Mouse (Mus musculus) ovary, postnatal 14 days (tissue): ENCODE measurements around the gene Pdzrn3.

ENCODE experiments used
- DNase-seq: peaks from one replicate; pipeline ENCODE4 v3.0.0; 2022; ENCODE audit warnings: low spot score

Pdzrn3 gene

GRCm38 (mm10) chr6:101195891-101196290, 181.8 kb downstream of the Pdzrn3 start:
- no peak for DNase-seq

DNA sequence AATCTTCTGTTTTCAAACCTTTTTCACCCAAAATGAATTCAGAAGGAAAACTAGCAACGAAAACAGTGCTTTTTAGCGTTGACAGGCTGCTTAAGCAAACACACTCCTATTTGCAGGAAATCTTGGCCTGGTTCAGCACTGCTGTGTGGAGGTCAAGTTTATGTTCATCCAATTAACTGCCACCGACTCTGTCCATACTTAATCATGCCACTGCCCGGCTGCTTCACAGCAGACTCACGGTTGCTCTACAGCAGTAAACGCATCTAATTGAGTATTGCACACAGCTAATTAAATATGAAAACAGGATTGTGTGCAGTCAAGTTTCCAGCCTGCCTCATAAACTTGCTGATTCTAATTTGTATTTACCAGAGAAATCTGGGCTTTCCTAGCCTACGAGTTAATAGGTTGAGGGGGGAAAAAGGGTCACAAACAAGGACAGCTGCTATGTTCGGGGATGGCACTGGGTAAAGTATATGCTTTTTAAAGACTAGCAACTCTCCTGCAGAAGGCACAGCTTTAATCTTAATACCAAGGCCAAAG, 183.2 kb downstream of the Pdzrn3 start:
- DNase-seq, result no peak

- no peak for DNase-seq
Observed at GRCm38 (mm10) chr6:101191576-101191975, 186.1 kb downstream of the Pdzrn3 start.

DNA sequence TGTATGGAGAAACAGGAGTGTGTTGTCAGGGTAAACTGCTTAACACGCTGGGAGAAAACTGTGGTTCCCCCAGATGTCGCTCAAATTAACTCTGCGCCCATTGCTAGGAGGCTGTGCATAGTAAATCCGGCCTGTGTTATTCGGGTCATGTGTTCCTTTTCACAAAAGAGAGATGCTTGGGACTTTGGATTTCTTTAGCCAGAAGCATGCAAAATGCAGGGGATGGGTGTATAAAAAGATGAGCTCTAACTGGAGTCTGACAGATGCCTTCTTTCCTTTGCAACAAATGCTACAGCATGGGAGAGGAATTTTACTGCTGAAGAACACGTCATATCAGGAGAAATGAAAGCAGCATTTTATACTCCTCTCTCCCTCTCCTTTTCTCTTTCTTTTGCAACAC, 190.4 kb downstream of the Pdzrn3 start:
- DNase-seq, result no peak

DNA sequence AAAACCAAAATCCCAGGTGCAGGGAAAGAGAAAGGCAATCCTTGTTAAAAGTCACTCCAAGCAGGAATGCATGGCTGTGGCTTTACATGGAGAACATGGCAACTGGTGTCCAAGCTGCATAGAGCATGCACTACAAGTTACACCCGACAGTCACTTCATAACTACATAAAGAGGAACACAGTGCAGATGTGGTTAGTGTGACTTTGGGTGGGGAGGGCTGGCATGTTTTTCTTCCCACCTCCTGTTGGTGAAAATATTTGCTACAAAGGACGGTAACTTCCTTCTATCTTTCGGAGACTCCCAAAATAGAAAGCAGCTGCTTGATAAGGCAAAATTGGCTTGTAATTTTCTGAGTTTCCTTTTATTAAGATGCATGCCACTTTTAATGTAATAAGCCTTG, 190.8 kb downstream of the Pdzrn3 start:
- DNase-seq, result no peak

GRCm38 (mm10) chr6:101184103-101184785, 193.5 kb downstream of the Pdzrn3 start:
- no peak for DNase-seq

GRCm38 (mm10) chr6:101170699-101171098, 207.0 kb downstream of the Pdzrn3 start:
- DNase-seq, result no peak

GRCm38 (mm10) chr6:101153511-101153921, 224.2 kb downstream of the Pdzrn3 start:
- no peak for DNase-seq

- no peak for DNase-seq
Observed at GRCm38 (mm10) chr6:101135368-101135767, 242.3 kb downstream of the Pdzrn3 start.

DNA sequence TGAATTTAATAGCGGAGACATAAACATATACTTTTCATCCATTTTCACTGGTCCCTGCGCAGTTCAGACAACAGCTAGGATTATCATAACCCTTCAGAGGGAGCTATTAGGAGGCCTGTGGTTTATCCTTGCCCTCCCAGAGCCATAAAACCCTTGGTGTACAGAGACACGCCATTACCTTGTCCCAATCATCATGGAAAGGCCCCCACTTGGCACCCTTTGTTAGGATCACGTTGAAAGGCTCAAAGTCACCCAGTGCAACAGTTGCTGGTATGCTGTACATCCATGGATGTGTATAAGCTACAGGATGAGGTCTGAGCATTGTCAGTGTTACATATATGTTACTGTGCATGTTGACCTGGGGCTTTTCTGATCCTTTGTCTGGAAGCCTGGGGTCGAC, 252.3 kb downstream of the Pdzrn3 start:
- no peak for DNase-seq

DNA sequence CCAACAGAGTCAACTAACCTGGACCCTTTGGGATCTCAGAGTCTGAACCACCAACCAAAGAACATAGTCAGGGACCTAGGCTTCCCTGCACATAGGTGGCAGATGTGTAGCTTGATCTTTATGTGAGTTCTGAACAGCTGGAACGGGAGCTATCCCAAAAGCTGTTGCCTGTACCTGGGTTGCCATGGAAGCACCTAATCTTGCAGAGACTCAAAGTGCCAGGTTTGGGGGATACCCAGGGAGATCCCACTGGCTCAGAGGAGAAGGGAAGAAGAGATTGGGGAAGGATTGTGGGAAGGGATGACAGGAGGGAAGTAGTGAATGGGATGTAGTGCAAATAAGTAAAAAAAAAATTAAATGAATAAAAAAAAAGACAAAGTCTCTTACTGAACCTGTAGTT, 268.7 kb downstream of the Pdzrn3 start:
- no peak for DNase-seq

- no peak for DNase-seq
Observed at GRCm38 (mm10) chr6:101103506-101103905, 274.2 kb downstream of the Pdzrn3 start.

GRCm38 (mm10) chr6:101101709-101102654, 275.7 kb downstream of the Pdzrn3 start:
- DNase-seq, result no peak
